Mouse (Mus musculus): Measurements from ENCODE around the gene Zfp334.

GRCm38 (mm10) chr2:165413884-165414283 lies 25.8 kb upstream of the Zfp334 start:
- TF ChIP-seq CTCF (IDR thresholded peaks at IDR 0.05; ENCODE audit: low read depth) (no peak), EP300 (IDR thresholded peaks at IDR 0.05; ENCODE audit: low read depth) (no peak)

All from liver, embryonic 14.5 days (tissue).